Mouse (Mus musculus) left cerebral cortex, postnatal 14 days (tissue): ENCODE results near the gene Slc4a1. TPM values are rescaled to one million over a fixed set of nuclear protein-coding genes. Genes with fewer than 3 reads are reported as not detected.

Experiments
- DNase-seq, 2 experiments: peaks; one replicate each; pipeline ENCODE4 v3.0.0; 2021 to 2022; ENCODE audit warnings: low spot score in 2 of 2, mixed read lengths in 1 of 2
- intact Hi-C: fragments of 180-260 bp; cut with DNase I; formaldehyde crosslinking; loops from one replicate; pipeline ENCODE4 v1.15.1; 2025
- total RNA-seq, 2 experiments: library from RNA; stranded (reverse); gene quantifications; 2 replicates each; pipeline ENCODE4 v1.2.3; 2021

The Slc4a1 gene
- total RNA-seq, 2 experiments from 2014 or later, result 1.2 to 1.3 TPM

DNA sequence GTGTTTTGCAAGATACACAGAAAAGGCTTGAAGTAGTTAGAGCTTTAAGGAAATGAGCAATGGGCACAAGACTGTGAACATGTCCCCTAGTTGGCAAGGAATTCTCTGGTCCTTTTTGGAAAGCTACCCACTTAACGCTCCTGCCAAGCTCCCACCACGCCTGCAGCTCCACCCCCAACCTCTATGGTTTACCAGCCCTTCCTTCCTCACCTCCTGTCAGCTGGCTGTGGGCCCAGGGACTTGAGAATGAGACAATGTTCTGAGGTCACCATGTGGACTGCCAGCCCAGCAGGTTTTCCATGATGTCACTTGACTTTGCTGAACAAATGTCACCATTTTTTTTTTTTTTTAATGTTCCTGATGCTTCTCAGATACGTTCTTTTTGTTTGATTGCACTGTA is 27.4 kb downstream of the Slc4a1 start:
- intact Hi-C loops, result no loop called here
- peak in 1 of 2 experiments; percentile 46 for DNase-seq

DNA sequence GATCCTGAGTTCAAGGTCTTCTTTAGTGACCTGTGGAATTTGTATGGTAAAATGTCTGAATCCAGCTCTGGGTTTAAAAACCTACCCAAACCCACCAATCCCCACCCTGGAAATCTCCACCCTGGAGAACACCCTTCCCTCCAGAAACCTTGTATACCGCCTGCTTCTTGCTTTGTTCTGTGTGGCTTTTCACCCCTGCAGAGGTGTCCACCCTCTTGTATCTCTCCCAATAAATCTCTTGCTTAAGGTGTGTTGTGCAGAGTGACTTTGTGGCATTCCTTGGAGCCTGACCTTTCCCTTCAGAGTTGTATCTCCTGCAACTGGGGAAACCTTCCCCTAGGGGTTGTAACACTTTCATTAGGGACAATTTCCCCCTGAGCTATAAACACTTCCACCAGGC is 28.1 kb downstream of the Slc4a1 start:
- intact Hi-C loops, result no loop called here
- DNase-seq, result no peak

DNA sequence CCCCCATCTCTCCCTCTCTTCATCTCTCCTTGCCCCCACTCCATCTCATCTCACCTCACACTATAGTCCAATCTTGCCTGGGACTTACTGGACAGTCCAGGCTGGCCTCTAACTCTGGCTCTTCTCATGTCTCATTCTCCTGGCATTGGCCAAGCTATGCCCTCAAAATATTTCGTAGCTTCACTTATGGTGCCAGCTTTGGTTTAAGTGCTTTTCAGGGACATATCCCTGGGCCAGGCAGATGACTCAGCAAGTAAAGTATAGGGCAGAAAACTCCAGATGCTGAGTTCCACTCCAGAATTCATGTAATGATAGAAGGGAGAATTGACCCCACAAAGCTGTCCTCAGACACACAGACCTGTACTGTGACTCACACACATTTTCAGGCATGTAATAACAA is 29.8 kb downstream of the Slc4a1 start:
- no peak for DNase-seq
- intact Hi-C loops, result no loop called here

DNA sequence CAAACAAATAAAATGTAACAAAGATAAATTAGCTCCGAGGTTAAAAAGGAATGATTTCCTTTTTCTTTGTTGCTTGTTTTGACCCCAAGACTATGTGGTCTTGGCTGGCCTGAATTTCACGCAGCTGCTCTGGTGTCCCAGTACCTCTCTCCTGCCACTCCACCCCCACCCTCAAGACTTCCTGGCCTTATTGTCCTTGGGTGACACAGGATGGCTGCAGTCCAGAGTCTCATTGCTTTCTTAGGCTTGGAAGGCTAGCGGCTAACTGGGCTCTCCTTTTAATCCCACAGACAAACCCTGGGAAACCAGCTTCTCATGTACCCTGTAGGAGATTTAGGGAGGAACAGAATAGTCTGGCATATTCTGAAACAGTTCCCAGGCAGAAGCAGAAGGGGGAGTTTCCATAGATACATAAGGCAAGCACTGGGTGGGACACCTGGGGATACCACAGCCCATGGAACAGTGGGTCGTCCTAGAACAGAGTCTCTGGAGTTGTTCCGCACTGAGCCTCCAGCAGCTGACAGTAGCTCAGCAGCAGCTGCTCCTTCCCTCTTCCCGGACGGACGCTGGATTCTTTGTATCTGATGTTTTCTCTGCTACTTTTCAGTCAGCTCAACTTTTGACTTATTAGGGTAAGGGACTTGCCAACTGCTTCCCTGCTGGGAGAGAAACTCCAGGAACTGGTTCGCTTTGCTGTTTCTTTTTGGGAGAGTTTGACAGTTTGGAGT is 30.9 kb downstream of the Slc4a1 start:
- intact Hi-C loops, result no loop called here
- DNase-seq, result no peak

DNA sequence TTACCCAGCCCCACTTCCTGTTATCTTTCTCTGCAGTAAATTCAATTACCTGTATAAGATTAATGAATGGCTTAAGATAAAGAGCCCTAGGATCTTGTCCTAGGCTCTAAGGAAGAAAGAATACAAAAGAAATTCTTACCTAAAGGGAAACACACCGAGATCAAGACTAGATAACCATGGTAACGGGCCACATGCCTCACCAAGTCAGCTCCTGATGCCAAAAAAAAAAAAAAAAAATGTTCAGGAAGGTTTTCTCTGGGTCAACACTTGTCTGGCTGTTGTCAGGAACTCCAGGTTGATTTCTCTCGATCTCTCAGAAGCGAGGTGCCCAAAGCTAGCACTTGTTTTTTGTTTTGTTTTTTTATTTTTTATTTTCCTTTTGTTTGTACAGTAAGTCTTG is 32.0 kb downstream of the Slc4a1 start:
- intact Hi-C loops, result no loop called here
- DNase-seq, result no peak

DNA sequence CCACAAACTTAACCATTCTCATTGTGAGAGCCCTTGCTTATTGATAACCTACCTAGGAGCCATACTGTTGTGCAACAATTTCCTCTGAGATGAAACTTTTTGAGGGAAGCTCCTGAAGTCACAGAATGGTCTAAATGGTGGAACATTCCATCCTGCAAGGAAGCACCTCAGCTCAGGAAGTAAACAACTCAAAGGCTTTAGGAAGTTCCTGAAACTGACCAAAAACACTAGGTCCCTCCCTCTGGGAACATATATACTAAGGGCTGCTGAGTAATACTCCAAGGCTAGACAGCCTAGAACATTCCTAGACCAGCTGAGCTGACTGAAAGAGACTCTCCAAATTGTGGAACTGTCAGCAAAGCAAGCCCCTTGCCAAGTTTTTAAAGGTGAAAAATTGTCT is 32.9 kb downstream of the Slc4a1 start:
- intact Hi-C loops, result no loop called here
- no peak for DNase-seq

DNA sequence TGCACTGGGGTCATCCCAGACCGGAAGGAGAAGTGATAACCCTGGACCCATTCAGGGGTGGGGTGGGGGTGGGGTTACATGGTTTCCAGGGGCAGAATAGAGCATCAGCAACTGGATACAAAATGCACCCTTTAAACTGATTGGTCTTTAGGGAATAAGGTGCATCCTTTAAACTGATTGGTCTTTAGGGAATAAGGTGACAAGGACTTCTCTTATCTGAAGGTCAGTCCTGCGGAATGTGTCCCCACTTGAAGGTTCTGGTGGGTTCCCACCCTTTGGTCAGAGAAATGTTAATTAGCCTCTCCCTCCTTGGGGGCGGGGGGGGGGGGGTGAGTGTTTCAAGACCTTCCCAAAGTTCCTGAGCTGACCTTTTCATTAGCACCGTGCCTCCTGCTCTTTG is 34.2 kb downstream of the Slc4a1 start:
- no peak for DNase-seq
- intact Hi-C loops, result no loop called here

DNA sequence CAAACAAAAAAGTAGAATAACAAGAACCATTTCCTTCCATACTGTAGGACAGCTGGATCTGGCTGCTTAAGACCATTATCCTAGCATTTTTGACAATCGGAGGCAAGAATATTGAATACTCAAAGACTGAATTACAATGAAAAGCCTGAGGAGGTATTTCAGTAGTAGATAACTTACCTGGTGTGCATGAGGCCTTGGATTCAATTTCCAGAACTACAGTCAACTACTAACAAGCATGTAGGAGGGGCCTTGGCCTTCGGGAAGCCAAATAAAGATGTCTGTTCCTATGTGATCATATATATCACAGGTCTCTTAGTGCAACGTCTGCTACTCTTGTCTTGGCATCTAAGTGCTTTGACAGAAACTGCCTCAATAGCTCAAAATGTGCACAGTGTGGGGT is 36.0 kb downstream of the Slc4a1 start:
- intact Hi-C loops, result no loop called here
- no peak for DNase-seq

DNA sequence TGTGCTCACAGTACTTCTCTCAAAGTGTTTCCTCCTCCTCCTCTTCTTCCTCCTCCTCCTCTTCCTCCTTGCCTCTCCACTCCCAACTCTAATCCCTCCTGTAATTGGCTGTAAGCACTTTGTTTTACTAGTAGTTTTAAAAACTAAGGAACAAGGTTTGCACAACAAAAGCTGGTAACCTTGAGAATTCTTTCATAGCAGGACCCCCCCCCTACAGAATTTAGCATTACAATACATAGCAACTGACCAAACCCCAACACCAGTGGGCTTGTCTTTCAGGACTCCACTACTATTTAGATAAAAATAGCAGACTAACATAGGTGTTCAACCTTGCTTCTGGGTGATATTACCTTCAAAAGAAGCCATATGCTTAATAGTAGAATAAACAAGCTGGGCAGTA is 36.5 kb downstream of the Slc4a1 start:
- DNase-seq, result no peak
- intact Hi-C loops, result no loop called here

DNA sequence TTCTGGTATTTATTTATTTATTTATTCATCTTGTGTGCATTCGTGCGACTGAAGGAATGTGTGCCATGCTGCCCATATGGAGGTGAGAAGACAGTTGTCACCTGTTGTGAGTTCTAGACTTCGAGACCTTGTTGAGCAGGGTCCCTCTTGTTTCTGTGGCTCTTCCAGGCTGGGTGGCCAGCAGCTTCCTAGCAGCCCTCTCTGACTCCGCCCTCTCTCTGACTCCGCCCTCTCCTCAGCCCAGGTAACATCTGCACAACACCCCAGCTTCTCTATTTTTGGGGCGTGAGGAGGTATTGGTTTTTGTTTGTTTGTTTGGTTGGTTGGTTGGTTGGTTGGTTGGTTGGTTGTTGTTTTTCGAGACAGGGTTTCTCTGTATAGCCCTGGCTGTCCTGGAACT is 38.2 kb downstream of the Slc4a1 start:
- intact Hi-C loops, result no loop called here
- DNase-seq, result no peak

DNA sequence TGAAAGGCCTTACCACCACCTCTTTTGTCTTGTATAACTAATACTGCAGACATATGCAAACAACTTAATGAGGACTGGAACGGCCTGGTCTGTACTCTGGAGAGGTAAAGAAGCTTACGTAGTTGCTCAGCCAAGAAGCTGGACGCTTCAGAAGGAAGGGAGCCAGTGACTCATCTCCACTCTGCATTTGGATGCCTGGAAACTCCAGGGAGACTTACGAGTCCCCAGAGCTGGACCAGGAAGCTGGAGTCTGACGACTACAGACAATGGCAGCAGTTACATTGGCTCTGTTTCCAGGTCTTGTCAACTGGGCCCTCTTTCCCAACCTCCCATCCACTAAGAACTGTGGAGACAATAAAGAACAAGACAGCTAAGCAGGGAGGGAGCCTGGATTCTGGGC is 38.8 kb downstream of the Slc4a1 start:
- no peak for DNase-seq
- intact Hi-C loops, result no loop called here

DNA sequence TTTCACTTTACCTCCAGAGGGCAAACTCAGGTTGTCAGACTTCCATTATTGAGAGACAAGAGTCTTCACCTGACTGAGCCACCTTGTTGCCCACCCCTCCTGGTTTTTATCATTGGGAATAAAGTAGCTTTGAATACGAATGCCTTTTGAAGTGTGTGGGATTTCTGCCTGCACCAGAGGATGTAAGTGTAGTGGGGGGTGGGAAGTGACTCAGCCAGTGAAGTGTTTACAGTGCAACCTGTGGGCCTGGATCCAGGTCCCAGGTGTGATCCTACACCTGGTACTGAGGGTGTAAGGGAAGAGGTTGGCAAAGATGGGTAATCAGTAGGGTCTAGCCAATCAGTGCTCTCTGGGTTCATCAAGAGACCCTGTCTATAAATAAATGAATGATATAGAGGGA is 42.5 kb downstream of the Slc4a1 start:
- no peak for DNase-seq
- intact Hi-C loops, result no loop called here

DNA sequence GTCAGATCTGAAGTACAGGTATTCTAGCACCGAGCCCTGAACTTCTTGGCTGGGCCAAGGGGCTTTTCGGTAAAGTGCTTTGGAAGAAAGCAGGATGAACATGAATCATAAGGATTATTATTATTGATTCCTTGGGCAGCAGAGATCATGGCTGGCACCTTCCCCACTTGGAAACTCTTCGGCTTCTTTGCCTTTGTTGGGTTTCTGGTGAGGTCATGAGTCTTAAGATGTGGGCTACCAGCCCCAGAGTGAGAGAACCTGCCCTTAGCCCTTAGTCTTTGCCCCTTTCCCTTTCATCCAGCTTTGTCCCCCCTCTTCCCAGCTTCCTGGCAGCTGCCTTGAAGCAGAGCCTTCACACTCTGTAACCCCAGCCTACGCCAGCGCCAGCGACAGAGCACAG is 44.1 kb downstream of the Slc4a1 start:
- DNase-seq, result no peak
- intact Hi-C loops, result no loop called here

DNA sequence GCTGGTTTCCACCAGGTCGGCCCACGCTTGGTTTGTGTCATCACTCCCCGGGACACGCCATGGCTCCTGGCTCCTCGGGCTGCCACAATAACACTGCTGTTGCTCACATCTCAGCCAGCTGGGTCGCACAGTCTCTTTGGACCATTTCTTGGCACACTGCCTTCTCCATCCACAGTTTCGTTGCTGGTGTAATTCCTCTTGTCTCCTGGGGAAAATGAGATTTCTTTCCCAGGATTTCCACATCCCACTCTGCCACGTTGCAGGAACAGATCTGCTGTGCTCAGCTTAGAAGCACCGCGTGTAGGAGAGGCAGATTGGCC is 45.4 kb downstream of the Slc4a1 start:
- DNase-seq, result peak; percentile 83 to 96
- intact Hi-C loops, result no loop called here

DNA sequence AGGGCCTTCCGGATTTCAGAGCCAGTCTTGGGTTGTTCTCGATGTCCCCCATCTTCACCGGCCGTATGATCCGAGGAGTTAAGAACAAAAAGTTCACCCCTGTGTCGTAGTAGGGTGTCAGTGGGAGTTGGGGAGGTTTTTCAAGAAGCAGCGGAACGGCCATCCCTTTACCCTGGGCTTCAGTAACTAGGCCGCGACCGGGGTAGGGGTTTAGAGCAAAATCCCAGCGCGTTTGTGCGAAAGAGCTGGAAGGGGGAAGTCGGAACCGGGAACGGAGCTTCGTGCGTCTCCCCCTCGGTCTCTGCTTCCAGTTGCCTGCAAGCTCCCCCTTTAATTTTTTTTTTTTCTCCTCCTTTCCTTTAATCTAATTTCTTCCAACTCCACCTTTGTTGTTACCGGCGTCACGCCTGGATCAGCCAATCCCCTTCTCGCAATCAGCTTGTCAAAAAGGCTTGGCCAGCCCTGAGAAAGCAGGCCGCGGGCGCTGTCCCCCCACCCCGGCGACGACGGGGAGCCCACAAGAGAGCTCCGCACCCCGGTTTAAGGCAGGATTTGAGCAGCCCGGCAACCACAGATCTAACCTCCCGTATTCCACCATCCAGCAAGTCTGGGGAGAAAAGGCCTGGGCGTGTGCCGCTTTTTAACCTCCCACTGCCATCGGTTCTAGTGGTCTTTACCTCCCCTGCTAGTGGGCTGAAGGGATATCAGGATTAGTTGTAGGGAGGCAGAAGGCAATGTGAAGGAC is 45.9 kb downstream of the Slc4a1 start:
- peak; percentile 92 to 93 for DNase-seq
- intact Hi-C loops, result loop anchor here (2.0 kb wide), 1 partner anchor 75 kb away; no protein-coding TSS in a partner anchor

DNA sequence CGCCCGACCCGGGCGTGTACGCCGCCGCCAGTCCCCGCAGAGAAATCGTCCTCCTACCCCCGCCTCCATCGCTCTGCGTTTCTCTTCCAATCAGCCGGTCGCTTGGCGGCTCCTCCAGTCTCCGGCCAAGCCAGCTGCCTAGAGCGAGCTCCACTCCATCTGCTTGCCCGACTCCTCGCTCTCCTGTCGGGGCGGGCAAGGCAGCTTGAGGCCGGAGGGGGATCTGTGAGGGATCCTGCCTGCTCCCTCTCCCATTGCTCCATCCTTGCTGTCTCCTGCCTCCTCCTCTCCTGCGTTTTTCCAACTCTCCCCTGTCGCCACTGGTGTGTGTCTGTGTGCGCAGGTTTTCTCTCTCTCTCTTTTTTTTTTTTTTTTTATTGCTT is 46.6 kb downstream of the Slc4a1 start, which contains the start of gene Ubtf:
Gene Ubtf, minus strand, starts transcription at position 333 of the 383 bp plus-strand sequence.
- peak; percentile 85 to 93 for DNase-seq
- intact Hi-C loops, result loop anchor here (2.0 kb wide), 1 partner anchor 75 kb away; no protein-coding TSS in a partner anchor

DNA sequence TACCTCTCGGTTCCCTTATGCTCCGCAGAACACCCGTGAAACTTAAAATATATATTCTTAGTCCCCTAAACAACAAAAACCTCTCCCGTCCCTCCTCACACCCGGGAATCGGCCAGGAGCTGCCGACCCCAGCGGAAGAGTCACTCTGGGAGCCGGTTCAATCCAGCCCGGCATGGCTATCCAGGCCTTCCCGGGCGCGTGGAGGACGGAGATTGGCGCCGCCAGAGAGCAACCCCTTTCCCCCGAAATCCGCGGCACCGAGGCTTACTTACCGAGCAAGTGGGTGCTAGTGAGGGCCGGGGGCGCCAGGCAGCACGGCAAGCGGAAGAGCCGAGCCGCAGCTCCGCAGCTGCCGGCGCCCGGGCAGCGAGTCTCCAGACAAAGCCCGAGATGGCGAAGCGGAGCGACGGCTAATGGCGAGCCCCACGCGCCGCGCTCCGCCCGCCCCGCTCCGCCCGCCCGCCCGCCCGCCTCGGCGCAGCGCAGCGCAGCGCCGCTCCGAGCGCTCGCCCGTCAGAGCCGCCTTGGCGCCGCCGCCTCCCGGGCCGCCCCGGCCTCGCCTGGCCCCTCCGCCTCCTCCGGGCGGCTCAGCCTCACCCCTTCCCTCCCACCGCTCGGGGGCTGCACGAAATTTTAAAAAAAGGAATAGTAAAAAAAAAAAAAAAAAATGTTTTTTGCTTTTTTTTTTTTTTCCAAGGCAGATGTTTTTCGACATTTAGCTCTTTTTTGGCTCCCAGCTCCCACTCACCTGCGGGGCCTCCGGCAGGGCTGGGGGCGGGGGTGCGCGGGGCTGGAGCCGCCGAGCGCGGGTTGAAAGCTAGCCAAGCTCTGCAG is 47.2 kb downstream of the Slc4a1 start:
- intact Hi-C loops, result loop anchor here (1.0 to 2.0 kb wide), 2 partner anchors 76 to 90 kb away; no protein-coding TSS in a partner anchor
- peak in 1 of 2 experiments; percentile 58 for DNase-seq

DNA sequence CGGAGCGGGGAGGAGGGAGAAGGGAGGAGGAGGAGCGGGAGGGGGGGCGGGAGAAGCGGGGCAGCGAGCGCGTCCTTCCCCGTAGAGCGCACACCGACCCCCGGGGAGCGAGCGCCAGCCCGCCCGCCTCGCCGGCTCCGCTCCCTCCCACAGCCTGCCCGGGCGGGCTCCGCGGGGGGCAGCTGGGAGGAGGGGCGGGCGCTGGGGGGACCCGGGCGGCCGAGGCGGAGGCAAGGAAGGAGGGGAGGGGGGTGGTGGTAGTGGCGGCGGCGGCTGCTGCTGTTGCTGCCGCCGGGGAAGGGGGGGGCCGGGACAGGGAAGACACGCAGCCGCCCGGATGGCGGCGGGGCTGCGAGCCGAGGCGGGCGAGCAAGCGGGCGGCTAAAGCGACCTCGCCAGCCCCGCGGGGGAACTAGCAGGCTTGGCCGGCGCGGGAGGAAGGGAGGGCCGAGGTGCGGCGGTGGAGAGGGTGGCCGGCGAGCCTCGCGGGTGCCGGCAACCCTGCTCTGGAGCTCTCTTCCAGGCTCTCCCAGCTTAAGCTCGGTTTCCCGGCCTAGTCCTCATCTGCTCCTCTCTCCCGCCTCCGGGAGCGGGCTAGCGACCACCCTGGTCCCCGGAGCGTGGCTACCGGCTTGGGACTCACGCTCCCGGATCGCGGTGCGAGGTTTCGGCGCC is 48.0 kb downstream of the Slc4a1 start:
- intact Hi-C loops, result loop anchor here (1.0 to 2.0 kb wide), 2 partner anchors 77 to 90 kb away; no protein-coding TSS in a partner anchor

DNA sequence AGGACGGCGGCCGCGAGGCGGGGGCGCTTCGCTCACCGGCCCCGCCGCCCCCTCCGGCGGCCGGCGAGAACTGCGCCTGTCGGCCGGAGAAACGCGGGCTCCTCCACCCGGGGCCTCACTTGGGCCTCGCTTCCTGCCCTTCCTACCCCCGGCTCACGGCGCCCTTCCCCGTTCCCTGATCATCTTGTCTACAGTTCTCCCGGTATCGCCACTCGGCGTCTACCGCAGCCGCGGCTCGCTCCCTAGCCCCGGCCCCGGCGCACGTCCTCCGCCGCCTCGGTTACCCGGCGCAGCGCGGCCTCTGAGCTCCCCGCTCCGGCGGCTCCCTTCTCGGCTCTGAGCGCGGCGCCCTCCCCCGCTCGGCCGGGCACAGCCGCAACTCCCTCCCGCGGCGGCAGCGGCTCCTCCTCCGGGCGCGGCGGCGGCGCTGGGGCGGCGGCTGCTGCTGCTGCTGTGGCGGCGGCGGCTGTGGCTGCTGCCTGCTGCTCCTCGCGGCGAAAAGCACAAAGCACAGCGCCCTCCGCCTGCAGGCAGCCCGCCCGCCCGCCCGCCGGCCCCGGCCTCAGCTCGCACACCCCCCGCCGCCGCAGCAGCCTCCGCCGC is 48.6 kb downstream of the Slc4a1 start:
- intact Hi-C loops, result no loop called here

More for the DNA sequence above, 48.0 kb downstream of the Slc4a1 start:
- peak in 1 of 2 experiments; percentile 65 for DNase-seq

More for the DNA sequence above, 48.6 kb downstream of the Slc4a1 start:
- peak; percentile 55 to 64 for DNase-seq
